Mouse (Mus musculus) spleen, adult 2 months (tissue): ENCODE measurements around the gene Tlk2.

Experiments
- CTCF ChIP-seq: fragments of 200-500 bp; IDR thresholded peaks from 2 replicates; pipeline ENCODE4 v1.5.1; 2011; ENCODE audit warnings: mild to moderate bottlenecking, inconsistent platforms; ENCODE audit not compliant: insufficient read depth, insufficient read length, insufficient replicate concordance; ENCODE audit errors: extremely low read depth
- POLR2A ChIP-seq: fragments of 200-500 bp; IDR thresholded peaks from 2 replicates; pipeline ENCODE4 v1.6.1; 2011; ENCODE audit warnings: low read depth, low read length, inconsistent platforms

GRCm38 (mm10) chr11:105156748-105157267 lies 21.8 kb upstream of the Tlk2 start:
- no peak for TF ChIP-seq CTCF
- TF ChIP-seq POLR2A = no peak
